Mouse (Mus musculus) embryonic facial prominence, embryonic 15.5 days (tissue): ENCODE data around the gene Uaca. TPM values are rescaled to one million over a fixed set of nuclear protein-coding genes. Genes with fewer than 3 reads are reported as not detected.

Experiments
- ATAC-seq: fragments of 200-750 bp; cut with Nextera tagmentation; 2 replicates; pipeline ENCODE4 v1.8.0; 2017; ENCODE audit warnings: low read depth, moderate TSS enrichment; ENCODE audit not compliant: insufficient number of reproducible peaks, low FRiP score, low TSS enrichment
- H3K27ac ChIP-seq: fragments of 300-500 bp; sonication (generic); replicated peaks from 2 replicates; pipeline ENCODE4 v1.5.1; 2015; ENCODE audit warnings: mild to moderate bottlenecking, inconsistent platforms
- H3K27me3 ChIP-seq: fragments of 300-500 bp; sonication (generic); 2 replicates; pipeline ENCODE4 v1.6.1; 2015; ENCODE audit warnings: inconsistent platforms
- H3K36me3 ChIP-seq: fragments of 300-500 bp; sonication (generic); 2 replicates; pipeline ENCODE4 v1.6.1; 2015; ENCODE audit warnings: mild to moderate bottlenecking, inconsistent platforms
- H3K4me1 ChIP-seq: fragments of 300-500 bp; sonication (generic); 2 replicates; pipeline ENCODE4 v1.6.1; 2015; ENCODE audit warnings: inconsistent platforms
- H3K4me2 ChIP-seq: fragments of 300-500 bp; sonication (generic); replicated peaks from 2 replicates; pipeline ENCODE4 v1.6.1; 2015; ENCODE audit warnings: mild to moderate bottlenecking, inconsistent platforms
- H3K4me3 ChIP-seq: fragments of 300-500 bp; sonication (generic); replicated peaks from 2 replicates; pipeline ENCODE4 v1.5.1; 2015; ENCODE audit warnings: mild to moderate bottlenecking, inconsistent platforms
- H3K9ac ChIP-seq: fragments of 300-500 bp; sonication (generic); 2 replicates; pipeline ENCODE4 v1.6.1; 2015; ENCODE audit warnings: inconsistent platforms
- H3K9me3 ChIP-seq: fragments of 300-500 bp; sonication (generic); replicated peaks from 2 replicates; pipeline ENCODE4 v1.6.1; 2016; ENCODE audit warnings: inconsistent platforms
- WGBS: fragments of 180-500 bp; shearing (Covaris S2); methylation state at CpG from one replicate; pipeline ENCODE4 v1.1.7; 2015; 5-methylcytosine and 5-hydroxymethylcytosine counted together
- polyA plus RNA-seq: library from polyadenylated mRNA; unstranded; fragments of >200 nt; fragmentation: Nextera tagmentation; extraction: Ambion mirVana; gene quantifications from 2 replicates; pipeline ENCODE4 v1.2.1, GENCODE M21; 2015

Gene Uaca
- polyA plus RNA-seq, 1 experiment from 2014 or later: 33.9 TPM

DNA sequence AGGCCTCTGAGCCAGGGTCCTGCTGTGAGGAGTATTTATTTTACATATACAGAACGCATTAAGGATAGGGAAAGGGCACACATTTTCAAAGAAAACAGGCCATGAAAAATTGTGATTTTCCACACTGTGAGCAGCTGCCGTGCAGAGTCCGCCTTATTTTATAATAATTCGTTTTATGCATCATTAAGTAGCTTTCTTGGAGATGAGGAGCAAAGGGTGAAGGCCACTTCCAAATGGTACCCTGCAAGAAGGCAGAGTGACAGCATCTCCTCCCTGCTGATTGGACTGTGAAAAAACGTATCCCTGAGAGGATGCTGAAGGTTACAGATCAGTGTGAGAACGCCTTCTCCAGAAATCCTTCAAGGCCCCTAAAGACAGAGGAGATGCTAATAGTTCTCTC, 90.8 kb downstream of the Uaca start:
- Histone ChIP-seq H3K27me3 (no peaks in the 10 kb centered on the region), H3K36me3 (peaks cover 13% of the 10 kb centered on the region; the same call in 1 of the 2 replicates), H3K4me1 (peaks cover 13% of the 10 kb centered on the region), H3K4me3 (no peak overlapping the region), H3K27ac (no peak overlapping the region), H3K9me3 (no peaks in the 10 kb centered on the region), H3K4me2 (no peak overlapping the region), H3K9ac (no peak overlapping the region)
- WGBS: 50% methylated on average over 6 of the region's 6 CpGs
- no peak for ATAC-seq

DNA sequence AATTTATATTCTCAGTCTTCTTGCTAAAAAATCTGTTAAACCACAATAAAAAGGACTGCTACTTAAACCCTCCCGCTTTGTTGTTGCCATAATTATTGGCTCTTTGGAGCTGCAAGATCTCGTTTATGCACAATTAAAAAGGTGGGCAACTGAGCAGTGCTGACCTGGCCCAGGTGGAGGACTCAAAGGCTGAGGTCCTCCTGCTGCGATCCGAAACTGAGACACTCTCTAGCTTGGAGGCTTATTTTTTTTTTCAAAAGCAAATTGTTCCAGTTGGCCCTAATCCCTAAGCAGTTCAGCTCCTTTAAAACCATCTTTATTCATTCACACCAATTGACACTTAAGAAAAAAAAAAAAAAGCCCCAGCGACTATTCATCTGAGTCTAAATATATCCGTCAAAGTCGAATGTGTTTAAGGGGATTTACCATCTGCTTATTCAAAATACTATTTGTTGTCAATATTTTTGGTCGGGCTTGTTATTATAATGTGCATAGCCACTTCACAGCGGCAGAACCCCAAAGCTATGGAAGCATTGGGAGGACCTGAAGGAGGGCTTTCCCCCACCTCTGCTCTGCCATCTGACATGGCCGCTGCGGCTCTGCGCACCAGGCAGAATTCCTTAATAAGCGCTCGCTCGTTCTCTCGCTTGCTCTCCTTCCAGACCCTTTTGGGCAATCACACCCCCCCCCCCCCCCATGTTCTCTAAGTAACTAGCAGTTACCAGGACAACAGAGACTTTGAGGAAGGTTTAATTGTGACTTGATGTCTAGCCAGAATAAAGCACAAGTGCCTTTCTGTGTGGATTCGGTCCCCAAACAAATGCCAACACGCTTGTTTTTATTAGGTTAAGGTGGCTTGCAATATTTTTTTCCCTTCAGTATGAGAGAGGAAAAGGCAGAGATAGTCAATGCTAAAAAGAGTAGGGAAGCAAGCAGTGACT, 92.4 kb downstream of the Uaca start:
- Histone ChIP-seq H3K9me3 (no peaks in the 10 kb centered on the region), H3K27ac (0 out of 2 replicates have a peak overlapping the region, but pooled peaks have one; percentile 3), H3K27me3 (no peaks in the 10 kb centered on the region), H3K4me3 (no peak overlapping the region), H3K36me3 (0 out of 2 replicates have a peak, but pooled peaks cover 7% of the 10 kb centered on the region), H3K4me1 (peaks cover 13% of the 10 kb centered on the region), H3K9ac (no peak overlapping the region), H3K4me2 (no peak overlapping the region)
- ATAC-seq: no peak
- 41% methylated on average over 18 of the region's 18 CpGs for WGBS

DNA sequence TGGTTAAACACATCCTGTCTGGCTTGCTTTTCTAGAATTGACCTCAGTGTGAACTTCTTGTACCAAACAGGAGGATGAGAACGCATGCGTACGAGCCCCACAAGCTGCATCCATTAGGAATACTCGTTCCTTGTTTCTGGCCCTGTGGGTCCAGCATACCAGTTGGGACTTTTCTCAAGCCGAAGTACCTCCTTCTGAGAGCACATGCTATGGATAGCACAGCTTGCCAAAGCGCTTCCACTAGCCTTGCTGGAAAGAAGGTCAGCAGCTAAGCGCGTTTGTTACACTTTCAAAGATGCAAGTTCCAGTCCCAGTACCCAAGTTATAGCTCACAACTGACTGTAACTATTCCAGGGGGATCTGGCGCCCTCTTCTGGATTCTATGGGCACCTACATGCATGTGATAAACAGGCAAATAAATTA, 93.1 kb downstream of the Uaca start:
- H3K4me2 ChIP-seq: no peak overlapping the region
- H3K4me3 ChIP-seq: no peak overlapping the region
- H3K9me3 ChIP-seq: no peaks in the 10 kb centered on the region
- H3K36me3 ChIP-seq: 0 out of 2 replicates have a peak, but pooled peaks cover 7% of the 10 kb centered on the region
- H3K9ac ChIP-seq: no peak overlapping the region
- 0 out of 2 replicates have a peak overlapping the region, but pooled peaks have one; percentile 3 for H3K27ac ChIP-seq
- no peak for ATAC-seq
- H3K4me1 ChIP-seq: peaks cover 13% of the 10 kb centered on the region
- no peaks in the 10 kb centered on the region for H3K27me3 ChIP-seq
- WGBS: 56% methylated on average over 9 of the region's 9 CpGs

DNA sequence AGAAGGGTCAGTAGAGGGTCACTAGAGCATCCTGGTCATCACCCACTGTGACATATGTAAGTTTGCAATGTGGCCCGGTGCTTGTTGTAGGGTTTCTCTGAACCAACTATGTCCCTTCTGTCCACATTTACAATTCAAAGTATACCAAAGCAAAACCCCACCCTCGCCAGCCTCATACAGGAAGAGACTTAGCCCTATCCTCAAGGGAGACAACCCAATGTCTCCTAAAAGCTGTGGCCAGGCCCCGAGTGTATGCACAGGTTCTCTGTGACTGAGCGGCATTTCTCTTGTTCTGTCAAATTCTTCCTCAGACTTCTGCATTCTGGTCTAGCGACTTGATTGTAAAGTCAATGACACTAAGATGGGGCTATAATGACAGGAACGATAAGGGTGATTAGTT, 99.2 kb downstream of the Uaca start:
- Histone ChIP-seq H3K4me2 (no peak overlapping the region), H3K36me3 (no peaks in the 10 kb centered on the region), H3K4me3 (no peak overlapping the region), H3K9me3 (no peaks in the 10 kb centered on the region), H3K4me1 (peaks cover 4% of the 10 kb centered on the region; the same call in 1 of the 2 replicates), H3K9ac (no peak overlapping the region), H3K27me3 (peaks cover 19% of the 10 kb centered on the region), H3K27ac (no peak overlapping the region)
- 79% methylated on average over 6 of the region's 6 CpGs for WGBS
- no peak for ATAC-seq

DNA sequence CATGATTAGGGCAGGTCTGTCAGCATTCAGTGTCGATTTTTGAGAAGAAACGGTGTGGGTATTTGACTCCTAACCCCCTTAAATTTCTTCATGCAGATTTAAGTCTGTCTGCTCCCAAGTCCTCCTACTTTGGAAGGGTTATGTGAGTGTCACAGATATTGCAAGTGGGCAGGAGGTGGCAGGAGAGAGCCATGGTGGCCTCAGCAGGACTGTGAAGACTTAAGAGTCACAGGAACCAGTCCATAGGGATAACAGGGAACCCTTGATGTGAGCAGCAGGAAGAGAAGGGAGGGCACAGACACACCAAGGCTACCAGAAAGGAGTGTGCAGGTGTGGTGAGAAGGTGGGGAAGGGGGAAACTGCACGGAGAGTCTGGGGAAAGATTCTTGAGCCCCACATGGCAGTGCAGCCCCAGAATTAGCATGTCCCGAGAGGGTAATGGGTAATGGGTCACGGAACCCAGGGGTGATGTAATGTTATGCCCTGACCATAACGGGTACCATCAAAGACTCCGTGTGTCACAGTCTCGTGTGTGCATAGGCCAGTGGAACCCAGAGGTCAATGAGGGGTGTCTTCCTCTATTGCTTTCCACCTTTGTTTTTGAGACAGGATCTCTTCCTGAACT, 101.3 kb downstream of the Uaca start:
- 42% methylated on average over 8 of the region's 8 CpGs for whole genome bisulfite sequencing
- H3K27me3 ChIP-seq: peaks cover 19% of the 10 kb centered on the region
- no peaks in the 10 kb centered on the region for H3K9me3 ChIP-seq
- H3K9ac ChIP-seq: no peak overlapping the region
- no peaks in the 10 kb centered on the region for H3K36me3 ChIP-seq
- no peak overlapping the region for H3K4me3 ChIP-seq
- peaks cover 21% of the 10 kb centered on the region for H3K4me1 ChIP-seq
- H3K4me2 ChIP-seq: no peak overlapping the region
- H3K27ac ChIP-seq: no peak overlapping the region
- no peak for ATAC-seq

DNA sequence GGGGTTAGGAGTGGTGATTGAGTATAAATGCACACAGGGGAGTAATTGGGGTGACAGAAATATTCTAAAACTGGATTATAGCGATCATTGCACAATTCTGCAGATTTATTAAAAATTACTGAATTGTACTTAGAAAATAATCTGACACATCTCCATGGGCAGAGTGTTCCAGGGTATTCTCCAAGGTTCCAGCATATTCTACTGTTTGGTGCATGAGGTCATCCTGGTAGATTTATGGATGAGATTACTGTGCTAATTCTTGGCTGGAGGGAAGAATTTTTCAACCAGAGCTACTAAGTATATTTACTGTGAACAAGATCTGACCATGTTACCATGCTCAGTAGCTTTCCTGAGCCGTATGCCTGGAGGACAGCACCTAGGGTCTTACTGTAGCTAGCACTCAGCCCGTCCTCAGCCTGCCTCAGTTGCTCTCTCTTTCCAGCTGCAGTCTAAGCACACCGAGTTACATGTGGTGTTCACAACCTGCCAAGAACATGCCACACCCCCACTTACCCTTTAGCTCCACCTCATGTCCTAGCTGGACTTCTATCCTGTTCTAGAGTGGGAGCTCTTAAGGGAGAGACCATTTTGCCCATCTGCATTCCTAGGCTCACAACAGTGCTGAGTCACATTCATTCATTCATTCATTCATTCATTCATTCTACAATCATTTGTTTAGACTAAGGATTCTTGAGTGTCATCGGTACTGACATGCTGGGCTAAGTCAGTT, 104.1 kb downstream of the Uaca start:
- H3K9me3 ChIP-seq: no peaks in the 10 kb centered on the region
- H3K4me3 ChIP-seq: no peak overlapping the region
- WGBS: 85% methylated on average over 5 of the region's 5 CpGs
- H3K4me1 ChIP-seq: peaks cover 30% of the 10 kb centered on the region
- peaks cover 19% of the 10 kb centered on the region for H3K27me3 ChIP-seq
- no peak overlapping the region for H3K27ac ChIP-seq
- H3K4me2 ChIP-seq: no peak overlapping the region
- no peak overlapping the region for H3K9ac ChIP-seq
- no peak for ATAC-seq
- no peaks in the 10 kb centered on the region for H3K36me3 ChIP-seq

DNA sequence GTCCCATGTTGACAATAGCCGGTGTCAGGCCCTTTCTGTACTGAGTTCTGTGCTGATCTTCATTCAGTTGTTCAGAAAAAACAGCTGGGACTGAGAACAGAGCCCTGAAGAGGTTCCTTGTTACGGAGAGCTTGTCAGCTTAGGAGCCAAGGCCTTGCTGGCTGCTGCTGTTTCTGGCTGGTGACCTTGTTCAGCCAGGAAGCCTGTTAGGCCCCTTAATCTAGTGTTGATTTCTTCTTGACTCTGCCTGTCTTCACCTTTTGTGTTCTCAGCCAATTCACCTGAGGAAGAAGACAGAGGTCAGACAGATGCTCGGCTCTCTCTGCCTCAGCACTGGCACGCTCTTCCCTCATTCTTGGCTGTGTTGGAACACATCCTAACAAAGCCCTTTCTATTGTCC, 104.9 kb downstream of the Uaca start:
- WGBS: 49% methylated on average over 4 of the region's 4 CpGs

DNA sequence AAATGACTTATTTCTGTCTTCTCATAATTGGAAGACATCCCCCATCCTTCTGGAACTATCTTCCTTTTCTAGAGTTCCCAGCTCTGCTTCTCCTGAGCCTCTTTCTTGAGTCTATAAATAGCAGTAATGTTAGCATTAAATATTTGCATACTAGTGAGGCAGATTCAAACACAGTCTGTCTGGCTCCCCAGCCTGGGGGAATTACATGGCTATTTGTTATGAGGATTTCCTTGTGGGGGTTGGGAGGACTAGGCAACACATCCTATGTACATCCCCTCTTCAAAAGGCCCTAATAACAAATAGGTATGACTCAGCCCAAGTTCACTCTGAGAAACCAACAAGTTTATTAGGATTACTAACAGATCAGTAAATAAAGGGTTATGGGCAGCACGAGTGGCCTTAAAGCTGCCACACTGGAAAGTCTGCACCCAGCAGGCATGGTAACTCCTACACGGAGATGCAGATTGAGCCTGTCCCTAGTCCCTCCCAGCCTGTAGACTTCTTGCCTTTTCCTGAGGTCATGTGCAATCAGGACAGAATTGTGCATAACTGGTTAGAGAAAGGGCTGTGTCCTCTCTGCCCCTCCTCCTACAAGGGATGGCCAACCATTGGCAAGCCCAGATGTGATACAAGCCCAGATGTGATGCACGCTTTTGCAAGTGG, 105.6 kb downstream of the Uaca start:
- 52% methylated on average over 3 of the region's 3 CpGs for WGBS
- Histone ChIP-seq H3K4me3 (no peak overlapping the region), H3K27ac (no peak overlapping the region), H3K27me3 (peaks cover 9% of the 10 kb centered on the region), H3K36me3 (no peaks in the 10 kb centered on the region), H3K9me3 (no peaks in the 10 kb centered on the region), H3K4me1 (peaks cover 30% of the 10 kb centered on the region), H3K4me2 (no peak overlapping the region), H3K9ac (no peak overlapping the region)
- no peak for ATAC-seq

More for the DNA sequence above, 104.9 kb downstream of the Uaca start:
- no peak overlapping the region for H3K27ac ChIP-seq
- no peak overlapping the region for H3K9ac ChIP-seq
- H3K4me3 ChIP-seq: no peak overlapping the region
- H3K9me3 ChIP-seq: no peaks in the 10 kb centered on the region
- no peak overlapping the region for H3K4me2 ChIP-seq
- no peak for ATAC-seq
- H3K4me1 ChIP-seq: peaks cover 30% of the 10 kb centered on the region
- H3K27me3 ChIP-seq: peaks cover 16% of the 10 kb centered on the region
- no peaks in the 10 kb centered on the region for H3K36me3 ChIP-seq

DNA sequence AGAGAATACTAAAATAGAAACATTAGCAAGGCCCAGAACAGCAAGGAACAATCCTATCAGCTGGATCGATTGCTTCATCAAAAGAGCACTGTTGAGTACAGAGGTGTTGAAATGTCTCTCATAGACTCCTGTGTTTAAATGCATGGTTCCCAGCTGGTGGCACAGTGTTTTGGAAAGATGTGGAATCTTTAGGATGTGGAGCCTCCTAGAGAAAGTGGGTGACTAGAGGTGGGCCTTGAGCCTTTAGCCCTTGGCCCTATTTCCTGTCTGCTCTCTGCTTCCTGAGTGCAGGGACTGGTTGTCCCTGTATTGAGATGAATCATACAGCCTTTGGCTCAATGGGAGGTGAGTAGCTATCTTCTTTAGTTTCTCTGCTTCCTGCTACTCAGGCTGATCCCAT, 117.9 kb downstream of the Uaca start:
- Histone ChIP-seq H3K36me3 (no peaks in the 10 kb centered on the region), H3K27me3 (no peaks in the 10 kb centered on the region), H3K4me3 (no peak overlapping the region), H3K9ac (no peak overlapping the region), H3K4me1 (no peaks in the 10 kb centered on the region), H3K9me3 (no peaks in the 10 kb centered on the region), H3K27ac (no peak overlapping the region), H3K4me2 (no peak overlapping the region)
- no peak for ATAC-seq
- 80% methylated on average over 1 of the region's 1 CpGs for WGBS

DNA sequence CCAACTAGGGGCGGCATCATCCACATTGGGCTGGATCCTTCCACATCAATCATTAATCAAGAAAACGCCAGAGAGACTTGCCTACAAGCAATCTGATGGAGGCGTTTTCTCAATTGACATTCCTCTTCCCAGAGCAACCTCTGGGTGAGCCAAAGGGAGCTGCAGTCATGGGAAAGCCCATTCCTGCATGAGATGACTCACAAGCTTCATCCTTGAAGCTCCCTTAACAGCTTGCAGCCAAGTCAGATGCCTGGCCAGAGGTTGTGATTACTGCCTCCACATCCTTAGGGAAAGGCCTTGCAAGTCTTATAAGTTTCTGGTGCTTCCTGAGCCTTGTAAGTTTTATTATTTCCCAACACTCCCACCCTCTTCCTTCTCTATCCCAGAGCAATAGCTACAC, 119.3 kb downstream of the Uaca start:
- 81% methylated on average over 3 of the region's 3 CpGs for WGBS
- Histone ChIP-seq H3K4me3 (no peak overlapping the region), H3K27me3 (no peaks in the 10 kb centered on the region), H3K4me2 (no peak overlapping the region), H3K9ac (no peak overlapping the region), H3K4me1 (no peaks in the 10 kb centered on the region), H3K27ac (no peak overlapping the region), H3K36me3 (no peaks in the 10 kb centered on the region), H3K9me3 (no peaks in the 10 kb centered on the region)
- ATAC-seq: no peak
